Mouse (Mus musculus) midbrain, postnatal 0 days (tissue): ENCODE results near the gene Plxna4. TPM values are rescaled to one million over a fixed set of nuclear protein-coding genes. Genes with fewer than 3 reads are reported as not detected.
A peak's percentile ranks its signal among the peaks of the same experiment; 100 is the strongest.

Experiments
- ATAC-seq: fragments of 200-750 bp; cut with Nextera tagmentation; 2 replicates; pipeline ENCODE4 v1.8.0; 2017; ENCODE audit warnings: moderate number of reproducible peaks, mild to moderate bottlenecking, moderate TSS enrichment, moderate library complexity; ENCODE audit not compliant: low FRiP score
- DNase-seq: peaks from one replicate; pipeline ENCODE4 v3.0.0-alpha.2; 2015; ENCODE audit warnings: low spot score
- H3K27ac ChIP-seq: fragments of 300-500 bp; sonication (generic); 2 replicates; pipeline ENCODE4 v1.5.1; 2014; ENCODE audit warnings: low read depth, mild to moderate bottlenecking, low read length, mixed read lengths
- H3K27me3 ChIP-seq: fragments of 300-500 bp; sonication (generic); 2 replicates; pipeline ENCODE4 v1.6.1; 2014; ENCODE audit warnings: low read length, control low read depth, mixed read lengths; ENCODE audit not compliant: insufficient read depth
- H3K36me3 ChIP-seq: fragments of 300-500 bp; sonication (generic); 2 replicates; pipeline ENCODE4 v1.6.1; 2014; ENCODE audit warnings: low read length, control low read depth, mixed read lengths; ENCODE audit not compliant: insufficient read depth
- H3K4me1 ChIP-seq: fragments of 300-500 bp; sonication (generic); 2 replicates; pipeline ENCODE4 v1.6.1; 2014; ENCODE audit warnings: mild to moderate bottlenecking, control low read depth, antibody characterized with exemption, low read length, mixed read lengths; ENCODE audit not compliant: insufficient read depth
- H3K4me2 ChIP-seq: fragments of 300-500 bp; sonication (generic); 2 replicates; pipeline ENCODE4 v1.6.1; 2014; ENCODE audit warnings: low read depth, mild to moderate bottlenecking, low read length, mixed read lengths; ENCODE audit not compliant: poor library complexity, severe bottlenecking
- H3K4me3 ChIP-seq: fragments of 300-500 bp; sonication (generic); 2 replicates; pipeline ENCODE4 v1.5.1; 2014; ENCODE audit warnings: low read depth, mild to moderate bottlenecking, low read length, moderate library complexity
- H3K9ac ChIP-seq: fragments of 300-500 bp; sonication (generic); replicated peaks from 2 replicates; pipeline ENCODE4 v1.6.1; 2014; ENCODE audit warnings: mild to moderate bottlenecking, low read length, moderate library complexity, mixed read lengths; ENCODE audit not compliant: poor library complexity, severe bottlenecking
- H3K9me3 ChIP-seq: fragments of 300-500 bp; sonication (generic); 2 replicates; pipeline ENCODE4 v1.6.1; 2016; ENCODE audit warnings: low read length, control low read depth
- CTCF ChIP-seq: IDR thresholded peaks from 2 replicates; pipeline ENCODE4 v1.5.1; 2016; ENCODE audit warnings: antibody characterized with exemption, mild to moderate bottlenecking
- WGBS: fragments of 180-500 bp; shearing (Covaris S2); extraction: QIAGEN DNeasy Blood & Tissue Kit; methylation state at CpG from one replicate; pipeline ENCODE4 v1.1.7; 2014; 5-methylcytosine and 5-hydroxymethylcytosine counted together
- polyA plus RNA-seq: library from polyadenylated mRNA; unstranded; fragments of >200 nt; fragmentation: Nextera tagmentation; extraction: Ambion mirVana; gene quantifications from 2 replicates; pipeline ENCODE4 v1.2.1, GENCODE M21; 2015
- total RNA-seq: library from RNA; depleted of rRNA; stranded (reverse); fragments of >200 nt; gene quantifications from 2 replicates; pipeline ENCODE4 v1.2.3, GENCODE M21; 2014

Plxna4 gene
- total and polyA plus RNA-seq, 2 experiments from 2014 or later = 9.6 to 39.7 TPM

GRCm38 (mm10) chr6:32280728-32281127 is 307.3 kb downstream of the Plxna4 start:
- Histone ChIP-seq H3K4me3 (no peak overlapping the region), H3K27me3 (no peaks in the 10 kb centered on the region), H3K4me1 (no peaks in the 10 kb centered on the region), H3K9ac (no peak overlapping the region), H3K36me3 (no peaks in the 10 kb centered on the region), H3K27ac (no peak overlapping the region), H3K9me3 (no peaks in the 10 kb centered on the region), H3K4me2 (no peak overlapping the region)
- ATAC-seq = no peak
- DNase-seq = peak; percentile 30
- TF ChIP-seq CTCF = no peak
- WGBS = 39% methylated on average over 2 of the region's 2 CpGs

GRCm38 (mm10) chr6:32271463-32271862 is 316.5 kb downstream of the Plxna4 start:
- WGBS = 57% methylated on average over 4 of the region's 4 CpGs
- no peak for TF ChIP-seq CTCF
- Histone ChIP-seq H3K4me3 (no peak overlapping the region), H3K27ac (no peak overlapping the region), H3K9me3 (no peaks in the 10 kb centered on the region), H3K4me1 (no peaks in the 10 kb centered on the region), H3K36me3 (no peaks in the 10 kb centered on the region), H3K27me3 (no peaks in the 10 kb centered on the region), H3K4me2 (no peak overlapping the region), H3K9ac (no peak overlapping the region)
- DNase-seq (peak; percentile 71), ATAC-seq (peak; percentile 63)

DNA sequence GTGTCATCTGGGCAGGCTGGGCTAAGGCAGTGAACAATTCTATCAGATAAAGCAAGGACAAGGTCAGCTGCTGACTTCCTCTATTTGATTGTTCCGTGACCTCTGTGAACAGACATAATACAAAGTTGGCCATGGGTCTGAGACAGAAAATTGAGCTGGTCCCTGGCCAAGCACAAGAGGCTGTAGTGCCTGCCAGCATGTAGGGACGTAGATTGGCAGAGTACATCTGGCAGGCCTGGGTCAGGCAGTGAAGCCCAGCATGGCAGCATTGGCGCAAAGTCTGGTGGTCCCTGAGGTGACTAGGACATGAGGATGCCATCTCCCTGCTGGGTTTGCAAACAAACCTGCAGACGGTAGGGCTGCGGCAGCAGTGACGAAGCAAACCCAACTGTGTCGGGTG is 321.9 kb downstream of the Plxna4 start:
- 89% methylated on average over 7 of the region's 7 CpGs for WGBS
- no peak overlapping the region for H3K27ac ChIP-seq
- no peaks in the 10 kb centered on the region for H3K36me3 ChIP-seq
- H3K4me2 ChIP-seq = no peak overlapping the region
- H3K4me3 ChIP-seq = no peak overlapping the region
- no peaks in the 10 kb centered on the region for H3K27me3 ChIP-seq
- DNase-seq = no peak
- no peaks in the 10 kb centered on the region for H3K9me3 ChIP-seq
- no peak for ATAC-seq
- no peak for TF ChIP-seq CTCF
- no peak overlapping the region for H3K9ac ChIP-seq
- no peaks in the 10 kb centered on the region; the same call in 1 of the 2 replicates for H3K4me1 ChIP-seq

GRCm38 (mm10) chr6:32261339-32261738 is 326.7 kb downstream of the Plxna4 start:
- TF ChIP-seq CTCF = no peak
- Histone ChIP-seq H3K36me3 (no peaks in the 10 kb centered on the region), H3K4me1 (no peaks in the 10 kb centered on the region; the same call in 1 of the 2 replicates), H3K9ac (no peak overlapping the region), H3K4me2 (no peak overlapping the region), H3K9me3 (no peaks in the 10 kb centered on the region), H3K4me3 (no peak overlapping the region), H3K27me3 (no peaks in the 10 kb centered on the region), H3K27ac (0 out of 2 replicates have a peak overlapping the region, but pooled peaks have one; percentile 18)
- WGBS = 13% methylated on average over 3 of the region's 3 CpGs
- ATAC-seq = peak; percentile 87
- peak; percentile 86 for DNase-seq

GRCm38 (mm10) chr6:32260341-32260740 is 327.7 kb downstream of the Plxna4 start:
- Histone ChIP-seq H3K27me3 (no peaks in the 10 kb centered on the region), H3K9ac (no peak overlapping the region), H3K9me3 (no peaks in the 10 kb centered on the region), H3K36me3 (no peaks in the 10 kb centered on the region), H3K4me2 (no peak overlapping the region), H3K4me1 (no peaks in the 10 kb centered on the region; the same call in 1 of the 2 replicates), H3K27ac (no peak overlapping the region), H3K4me3 (no peak overlapping the region)
- 58% methylated on average over 5 of the region's 5 CpGs for WGBS
- ATAC-seq = no peak
- DNase-seq = no peak
- no peak for TF ChIP-seq CTCF

- no peak for ATAC-seq
- H3K4me1 ChIP-seq = no peaks in the 10 kb centered on the region
- H3K27ac ChIP-seq = no peak overlapping the region
- DNase-seq = no peak
- no peaks in the 10 kb centered on the region for H3K36me3 ChIP-seq
- 38% methylated on average over 2 of the region's 2 CpGs for WGBS
- no peak overlapping the region for H3K9ac ChIP-seq
- no peak overlapping the region for H3K4me2 ChIP-seq
- TF ChIP-seq CTCF = no peak
- H3K9me3 ChIP-seq = no peaks in the 10 kb centered on the region
- H3K27me3 ChIP-seq = no peaks in the 10 kb centered on the region
- no peak overlapping the region for H3K4me3 ChIP-seq
Measured at GRCm38 (mm10) chr6:32255191-32255590, 332.8 kb downstream of the Plxna4 start.
